Mouse (Mus musculus) mouse embryonic stem cell (cell line): Measurements from ENCODE around the gene Pdgfa.

Source experiments
- in situ Hi-C, 2 experiments: fragments of 300-500 bp; cut with MboI; formaldehyde crosslinking; loops; 1 replicate in 1 of 2; 3 replicates in 1 of 2; pipeline ENCODE4 v1.14.3; 2019 to 2020; ENCODE audit warnings: low sequenced_read_pairs in 2 of 2, low pct_unique_long_range_greater_than_20kb in 1 of 2, mixed read lengths in 1 of 2; ENCODE audit not compliant: unreplicated experiment in 1 of 2

Gene Pdgfa

DNA sequence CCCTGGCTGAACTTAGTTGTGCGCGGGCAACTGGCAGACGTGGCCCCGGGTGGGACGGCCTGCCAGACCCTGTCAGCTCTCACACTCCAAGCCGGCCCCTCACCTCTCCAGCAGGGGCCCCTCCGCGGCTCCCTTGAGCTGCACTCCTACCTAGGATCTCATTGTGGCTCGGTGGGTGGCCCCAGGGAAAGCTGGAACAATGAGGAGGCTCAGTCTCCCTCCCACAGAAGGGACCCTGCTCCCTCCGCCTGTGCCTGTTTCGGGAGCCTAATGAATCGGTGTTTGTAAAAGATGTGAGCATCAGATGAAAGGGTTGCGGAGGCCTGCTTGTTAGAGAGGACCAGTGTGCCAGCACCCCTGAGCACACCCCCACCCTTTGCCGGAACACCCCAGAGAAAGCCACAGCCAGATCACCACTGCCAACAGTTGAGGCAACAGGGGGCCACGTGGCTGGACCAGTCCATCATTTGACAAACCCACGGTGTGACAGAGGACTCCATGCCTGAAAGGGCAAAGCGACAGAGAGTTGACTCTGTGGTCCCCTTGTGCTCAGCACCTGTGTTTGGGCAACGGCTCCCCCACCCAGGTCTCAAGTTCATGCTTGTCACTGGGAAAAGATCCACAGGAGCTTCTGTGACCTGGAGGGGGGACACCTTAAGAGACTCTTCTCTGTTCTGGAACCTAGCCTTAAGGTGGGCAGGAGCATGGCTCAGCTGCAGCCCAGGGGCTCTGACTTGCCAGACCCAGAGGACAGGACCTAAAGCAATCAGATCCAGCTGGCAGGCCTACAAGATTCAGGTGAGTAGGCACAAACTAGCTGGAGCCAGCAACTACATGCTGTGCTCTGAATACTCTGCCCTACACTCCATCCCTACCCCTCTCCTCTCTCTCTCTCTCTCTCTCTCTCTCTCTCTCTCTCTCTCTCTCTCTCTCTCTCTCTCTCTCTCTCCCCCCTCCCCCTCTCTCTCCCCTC lies 64.4 kb downstream of the Pdgfa start:
- in situ Hi-C loops = no loop called here

DNA sequence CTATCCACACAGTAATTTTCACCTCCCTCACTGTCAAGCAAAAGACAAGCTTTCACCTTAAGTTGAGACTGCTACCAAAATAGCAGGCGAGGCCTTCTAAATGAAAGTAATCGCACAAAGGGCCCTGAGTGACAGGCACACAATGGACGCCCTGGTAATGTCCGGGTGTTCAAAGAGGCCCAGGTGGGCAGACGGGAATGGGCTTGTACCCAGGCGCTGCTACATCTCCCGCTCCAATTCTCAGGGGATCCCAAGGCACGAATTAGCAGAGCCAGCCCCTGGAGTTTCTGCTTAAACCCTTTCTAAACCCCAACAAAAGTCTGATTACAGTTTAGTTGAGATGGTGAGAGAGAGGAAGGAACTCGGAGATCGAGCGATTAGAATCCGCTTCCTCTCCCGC lies 65.3 kb downstream of the Pdgfa start:
- in situ Hi-C loops = no loop called here

DNA sequence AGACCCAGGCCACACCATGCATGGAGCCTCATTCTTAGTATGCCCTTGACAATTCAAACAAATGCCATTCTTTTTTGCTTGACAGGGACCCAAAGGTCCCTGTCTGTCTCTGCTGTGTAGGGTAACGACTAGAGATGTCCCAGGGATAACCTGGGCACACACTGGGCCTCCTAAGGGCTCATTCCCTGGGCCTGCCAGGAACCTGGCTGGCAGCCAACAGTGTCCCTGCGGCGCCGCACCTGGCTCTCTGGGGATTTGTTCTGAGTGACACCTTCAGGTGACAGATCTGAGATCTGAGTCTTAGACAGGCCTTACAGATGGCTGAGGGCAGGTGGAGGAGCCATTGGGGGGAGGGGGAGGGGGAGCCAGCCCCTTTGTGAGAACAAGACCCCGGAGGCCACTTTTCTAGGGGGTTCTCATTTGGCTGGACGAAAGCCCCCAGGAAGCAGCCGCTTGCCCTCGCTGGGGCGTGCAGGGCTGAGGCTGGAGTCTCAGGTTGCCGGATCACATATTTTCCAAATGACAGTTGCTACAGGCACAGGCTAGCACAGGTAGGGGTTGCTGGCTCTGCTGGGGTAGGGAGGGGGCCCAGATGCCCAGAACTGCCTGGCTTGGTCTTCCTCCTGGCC lies 67.2 kb downstream of the Pdgfa start:
- in situ Hi-C loops = no loop called here
